Mouse (Mus musculus): ENCODE results near the gene Prss32. TPM values are rescaled to one million over a fixed set of nuclear protein-coding genes. Genes with fewer than 3 reads are reported as not detected.
"Not testable (repeated sequence)": the region's sequence is repeated elsewhere in the genome, so short reads cannot be mapped to it uniquely, and the experiment has no call there.

Gene Prss32
- total and polyA plus RNA-seq, 2 experiments from 2014 or later: not detected

- no peaks in the 10 kb centered on the region for H3K27me3 ChIP-seq (ENCODE audit: control insufficient read depth, insufficient read depth, low read length)
- no peaks in the 10 kb centered on the region for H3K9me3 ChIP-seq (replicated peaks; ENCODE audit: control insufficient read depth, low read length)
- H3K27ac ChIP-seq (ENCODE audit: low read depth): no peak overlapping the region
- H3K4me3 ChIP-seq (ENCODE audit: low read depth, low read length): no peak overlapping the region
- DNase-seq (ENCODE audit: low spot score): peak; percentile 41
- no peaks in the 10 kb centered on the region for H3K36me3 ChIP-seq (replicated peaks; ENCODE audit: control insufficient read depth, insufficient read depth, low read length)
- H3K9ac ChIP-seq (replicated peaks; ENCODE audit: low read depth, low read length): no peak overlapping the region
- TF ChIP-seq CTCF (IDR thresholded peaks at IDR 0.05; ENCODE audit: low read depth) (peak; percentile 77), EP300 (IDR thresholded peaks at IDR 0.05; ENCODE audit: low read depth) (no peak)
- peak; percentile 63; the same call in 1 of the 2 replicates for ATAC-seq (ENCODE audit: insufficient read depth, low read depth)
- no peak overlapping the region for H3K4me2 ChIP-seq (ENCODE audit: low read depth, low read length)
- H3K4me1 ChIP-seq (ENCODE audit: control insufficient read depth, insufficient read depth): no peaks in the 10 kb centered on the region
- WGBS: 43% methylated on average over 8 of the region's 8 CpGs
Measured at GRCm38 (mm10) chr17:23873884-23874856, 30.5 kb downstream of the Prss32 start.

- ATAC-seq (ENCODE audit: insufficient read depth, low read depth) (no peak), DNase-seq (ENCODE audit: low spot score) (no peak)
- no peak overlapping the region for H3K4me3 ChIP-seq (ENCODE audit: low read depth, low read length)
Measured at GRCm38 (mm10) chr17:23876741-23877140, 33.1 kb downstream of the Prss32 start.

GRCm38 (mm10) chr17:23877166-23877565 lies 33.5 kb downstream of the Prss32 start:
- WGBS: 91% methylated on average over 2 of the region's 2 CpGs
- Histone ChIP-seq H3K9me3 (replicated peaks; ENCODE audit: control insufficient read depth, low read length) (no peaks in the 10 kb centered on the region), H3K36me3 (replicated peaks; ENCODE audit: control insufficient read depth, insufficient read depth, low read length) (no peaks in the 10 kb centered on the region), H3K4me2 (ENCODE audit: low read depth, low read length) (no peak overlapping the region), H3K27me3 (ENCODE audit: control insufficient read depth, insufficient read depth, low read length) (no peaks in the 10 kb centered on the region), H3K4me1 (ENCODE audit: control insufficient read depth, insufficient read depth) (no peaks in the 10 kb centered on the region), H3K27ac (ENCODE audit: low read depth) (no peak overlapping the region), H3K4me3 (ENCODE audit: low read depth, low read length) (no peak overlapping the region), H3K9ac (replicated peaks; ENCODE audit: low read depth, low read length) (no peak overlapping the region)
- no peak for TF ChIP-seq CTCF (IDR thresholded peaks at IDR 0.05; ENCODE audit: low read depth)
- no peak for TF ChIP-seq EP300 (IDR thresholded peaks at IDR 0.05; ENCODE audit: low read depth)
- ATAC-seq (ENCODE audit: insufficient read depth, low read depth) (no peak), DNase-seq (ENCODE audit: low spot score) (no peak)

More at GRCm38 (mm10) chr17:23876741-23877140, 33.1 kb downstream of the Prss32 start:
- H3K4me2 ChIP-seq (ENCODE audit: low read depth, low read length): no peak overlapping the region
- TF ChIP-seq CTCF (IDR thresholded peaks at IDR 0.05; ENCODE audit: low read depth) (no peak), EP300 (IDR thresholded peaks at IDR 0.05; ENCODE audit: low read depth) (no peak)
- WGBS: 49% methylated on average over 3 of the region's 3 CpGs
- no peaks in the 10 kb centered on the region for H3K27me3 ChIP-seq (ENCODE audit: control insufficient read depth, insufficient read depth, low read length)
- no peaks in the 10 kb centered on the region for H3K36me3 ChIP-seq (replicated peaks; ENCODE audit: control insufficient read depth, insufficient read depth, low read length)
- no peaks in the 10 kb centered on the region for H3K4me1 ChIP-seq (ENCODE audit: control insufficient read depth, insufficient read depth)
- H3K9me3 ChIP-seq (replicated peaks; ENCODE audit: control insufficient read depth, low read length): no peaks in the 10 kb centered on the region
- no peak overlapping the region for H3K27ac ChIP-seq (ENCODE audit: low read depth)
- no peak overlapping the region for H3K9ac ChIP-seq (replicated peaks; ENCODE audit: low read depth, low read length)

GRCm38 (mm10) chr17:23880576-23880975 lies 36.9 kb downstream of the Prss32 start, which contains the start of the genes Dcpp1 and Dcpp2:
Gene Dcpp1 (plus strand): TSS chr17:23880876.
Gene Dcpp2 (plus strand): TSS chr17:23880880.
- WGBS: 39% methylated on average over 4 of the region's 4 CpGs

More at GRCm38 (mm10) chr17:23880576-23880975, 36.9 kb downstream of the Prss32 start, which contains the start of the genes Dcpp1 and Dcpp2:
- not testable (repeated sequence) for H3K4me3 ChIP-seq (ENCODE audit: low read depth, low read length); H3K9ac ChIP-seq (replicated peaks; ENCODE audit: low read depth, low read length); H3K27me3 ChIP-seq (ENCODE audit: control insufficient read depth, insufficient read depth, low read length); ATAC-seq (ENCODE audit: insufficient read depth, low read depth); H3K36me3 ChIP-seq (replicated peaks; ENCODE audit: control insufficient read depth, insufficient read depth, low read length); H3K9me3 ChIP-seq (replicated peaks; ENCODE audit: control insufficient read depth, low read length); H3K27ac ChIP-seq (ENCODE audit: low read depth); DNase-seq (ENCODE audit: low spot score); H3K4me2 ChIP-seq (ENCODE audit: low read depth, low read length); H3K4me1 ChIP-seq (ENCODE audit: control insufficient read depth, insufficient read depth)

Small RNA genes within 50 kb of the gene (microRNA-seq; reads per million reads assigned to microRNA genes)
- 1.1 reads per million for gene Mir5125

Other genes starting within 250 kb of the Prss32 start
- gene Zfp13, start 244.4 kb upstream of the Prss32 start, total RNA-seq (2014; rRNA removed; ENCODE audit: low replicate concordance): 17.9 and 18.5 TPM in 2 replicates
- gene Zfp13, start 244.4 kb upstream of the Prss32 start, polyA plus RNA-seq (2015; fragmentation: Nextera tagmentation; extraction: Ambion mirVana): 5.3 and 6.4 TPM in 2 replicates
- not detected in 2 replicates for gene Zscan10, start 243.0 kb upstream of the Prss32 start, total RNA-seq (2014; rRNA removed; ENCODE audit: low replicate concordance)
- not detected in 2 replicates for gene Zscan10, start 243.0 kb upstream of the Prss32 start, polyA plus RNA-seq (2015; fragmentation: Nextera tagmentation; extraction: Ambion mirVana)
- 0.19 and 0.88 TPM in 2 replicates for gene Mmp25, start 198.6 kb upstream of the Prss32 start, total RNA-seq (2014; rRNA removed; ENCODE audit: low replicate concordance)
- gene Mmp25, start 198.6 kb upstream of the Prss32 start, polyA plus RNA-seq (2015; fragmentation: Nextera tagmentation; extraction: Ambion mirVana): 0.15 and 0.25 TPM in 2 replicates
- not detected in 2 replicates for gene Bicdl2, start 183.3 kb upstream of the Prss32 start, total RNA-seq (2014; rRNA removed; ENCODE audit: low replicate concordance)
- gene Bicdl2, start 183.3 kb upstream of the Prss32 start, polyA plus RNA-seq (2015; fragmentation: Nextera tagmentation; extraction: Ambion mirVana): 0.05 and 0.10 TPM in 2 replicates
- gene Hcfc1r1, start 170.3 kb upstream of the Prss32 start, total RNA-seq (2014; rRNA removed; ENCODE audit: low replicate concordance): 214 and 322 TPM in 2 replicates
- 328 and 348 TPM in 2 replicates for gene Hcfc1r1, start 170.3 kb upstream of the Prss32 start, polyA plus RNA-seq (2015; fragmentation: Nextera tagmentation; extraction: Ambion mirVana)
- 22.4 and 35.2 TPM in 2 replicates for gene Thoc6, start 170.0 kb upstream of the Prss32 start, total RNA-seq (2014; rRNA removed; ENCODE audit: low replicate concordance)
- 22.1 and 23.2 TPM in 2 replicates for gene Thoc6, start 170.0 kb upstream of the Prss32 start, polyA plus RNA-seq (2015; fragmentation: Nextera tagmentation; extraction: Ambion mirVana)
- gene Tnfrsf12a, start 166.4 kb upstream of the Prss32 start, total RNA-seq (2014; rRNA removed; ENCODE audit: low replicate concordance): 275 and 286 TPM in 2 replicates
- 121 and 160 TPM in 2 replicates for gene Tnfrsf12a, start 166.4 kb upstream of the Prss32 start, polyA plus RNA-seq (2015; fragmentation: Nextera tagmentation; extraction: Ambion mirVana)
- gene Cldn6, start 164.6 kb upstream of the Prss32 start, total RNA-seq (2014; rRNA removed; ENCODE audit: low replicate concordance): not detected in 2 replicates
- gene Cldn6, start 164.6 kb upstream of the Prss32 start, polyA plus RNA-seq (2015; fragmentation: Nextera tagmentation; extraction: Ambion mirVana): not detected in 2 replicates
- not detected in 2 replicates for gene Cldn9, start 159.8 kb upstream of the Prss32 start, total RNA-seq (2014; rRNA removed; ENCODE audit: low replicate concordance)
- not detected in 2 replicates for gene Cldn9, start 159.8 kb upstream of the Prss32 start, polyA plus RNA-seq (2015; fragmentation: Nextera tagmentation; extraction: Ambion mirVana)
- not detected in 2 replicates for gene 1520401A03Rik, start 121.1 kb upstream of the Prss32 start, total RNA-seq (2014; rRNA removed; ENCODE audit: low replicate concordance)
- gene 1520401A03Rik, start 121.1 kb upstream of the Prss32 start, polyA plus RNA-seq (2015; fragmentation: Nextera tagmentation; extraction: Ambion mirVana): not detected in 2 replicates
- gene Pkmyt1, start 117.5 kb upstream of the Prss32 start, total RNA-seq (2014; rRNA removed; ENCODE audit: low replicate concordance): 18.2 and 21.7 TPM in 2 replicates
- 8.6 and 9.0 TPM in 2 replicates for gene Pkmyt1, start 117.5 kb upstream of the Prss32 start, polyA plus RNA-seq (2015; fragmentation: Nextera tagmentation; extraction: Ambion mirVana)
- 21.7 and 28.7 TPM in 2 replicates for gene Paqr4, start 103.0 kb upstream of the Prss32 start, total RNA-seq (2014; rRNA removed; ENCODE audit: low replicate concordance)
- gene Paqr4, start 103.0 kb upstream of the Prss32 start, polyA plus RNA-seq (2015; fragmentation: Nextera tagmentation; extraction: Ambion mirVana): 13.6 and 15.8 TPM in 2 replicates
- 0.97 TPM in 1 of 2 replicates, not detected in the other for gene Kremen2, start 98.0 kb upstream of the Prss32 start, total RNA-seq (2014; rRNA removed; ENCODE audit: low replicate concordance)
- gene Kremen2, start 98.0 kb upstream of the Prss32 start, polyA plus RNA-seq (2015; fragmentation: Nextera tagmentation; extraction: Ambion mirVana): not detected in 2 replicates
- 54.5 and 72.2 TPM in 2 replicates for gene Flywch1, start 72.3 kb upstream of the Prss32 start, total RNA-seq (2014; rRNA removed; ENCODE audit: low replicate concordance)
- gene Flywch1, start 72.3 kb upstream of the Prss32 start, polyA plus RNA-seq (2015; fragmentation: Nextera tagmentation; extraction: Ambion mirVana): 32.4 and 34.8 TPM in 2 replicates
- 3.8 TPM in 1 of 2 replicates, not detected in the other for gene Flywch2, start 57.8 kb upstream of the Prss32 start, total RNA-seq (2014; rRNA removed; ENCODE audit: low replicate concordance)
- 4.5 and 4.9 TPM in 2 replicates for gene Flywch2, start 57.8 kb upstream of the Prss32 start, polyA plus RNA-seq (2015; fragmentation: Nextera tagmentation; extraction: Ambion mirVana)
- 72.8 and 85.9 TPM in 2 replicates for gene Srrm2, start 53.3 kb upstream of the Prss32 start, total RNA-seq (2014; rRNA removed; ENCODE audit: low replicate concordance)
- 184 and 196 TPM in 2 replicates for gene Srrm2, start 53.3 kb upstream of the Prss32 start, polyA plus RNA-seq (2015; fragmentation: Nextera tagmentation; extraction: Ambion mirVana)
- 767 and 972 TPM in 2 replicates for gene Elob, start 14.7 kb upstream of the Prss32 start, total RNA-seq (2014; rRNA removed; ENCODE audit: low replicate concordance)
- 1,036 and 1,119 TPM in 2 replicates for gene Elob, start 14.7 kb upstream of the Prss32 start, polyA plus RNA-seq (2015; fragmentation: Nextera tagmentation; extraction: Ambion mirVana)
- gene Prss33, start 7.8 kb upstream of the Prss32 start, total RNA-seq (2014; rRNA removed; ENCODE audit: low replicate concordance): not detected in 2 replicates
- not detected in 2 replicates for gene Prss33, start 7.8 kb upstream of the Prss32 start, polyA plus RNA-seq (2015; fragmentation: Nextera tagmentation; extraction: Ambion mirVana)
- gene Prss41, start 317 bp downstream of the Prss32 start, total RNA-seq (2014; rRNA removed; ENCODE audit: low replicate concordance): not detected in 2 replicates
- not detected in 2 replicates for gene Prss41, start 317 bp downstream of the Prss32 start, polyA plus RNA-seq (2015; fragmentation: Nextera tagmentation; extraction: Ambion mirVana)
- not detected in 2 replicates for gene Prss21, start 24.2 kb downstream of the Prss32 start, total RNA-seq (2014; rRNA removed; ENCODE audit: low replicate concordance)
- gene Prss21, start 24.2 kb downstream of the Prss32 start, polyA plus RNA-seq (2015; fragmentation: Nextera tagmentation; extraction: Ambion mirVana): not detected in 2 replicates
- not detected in 2 replicates for gene Dcpp1, start 37.0 kb downstream of the Prss32 start, total RNA-seq (2014; rRNA removed; ENCODE audit: low replicate concordance)
- gene Dcpp1, start 37.0 kb downstream of the Prss32 start, polyA plus RNA-seq (2015; fragmentation: Nextera tagmentation; extraction: Ambion mirVana): not detected in 2 replicates
- not detected in 2 replicates for gene Dcpp2, start 37.0 kb downstream of the Prss32 start, total RNA-seq (2014; rRNA removed; ENCODE audit: low replicate concordance)
- not detected in 2 replicates for gene Dcpp2, start 37.0 kb downstream of the Prss32 start, polyA plus RNA-seq (2015; fragmentation: Nextera tagmentation; extraction: Ambion mirVana)
- not detected in 2 replicates for gene Dcpp3, start 73.6 kb downstream of the Prss32 start, total RNA-seq (2014; rRNA removed; ENCODE audit: low replicate concordance)
- not detected in 2 replicates for gene Dcpp3, start 73.6 kb downstream of the Prss32 start, polyA plus RNA-seq (2015; fragmentation: Nextera tagmentation; extraction: Ambion mirVana)
- not detected in 2 replicates for gene Sbp, start 97.8 kb downstream of the Prss32 start, total RNA-seq (2014; rRNA removed; ENCODE audit: low replicate concordance)
- gene Sbp, start 97.8 kb downstream of the Prss32 start, polyA plus RNA-seq (2015; fragmentation: Nextera tagmentation; extraction: Ambion mirVana): not detected in 2 replicates
- gene Sbpl, start 111.4 kb downstream of the Prss32 start, total RNA-seq (2014; rRNA removed; ENCODE audit: low replicate concordance): not detected in 2 replicates
- gene Sbpl, start 111.4 kb downstream of the Prss32 start, polyA plus RNA-seq (2015; fragmentation: Nextera tagmentation; extraction: Ambion mirVana): not detected in 2 replicates
- not detected in 2 replicates for gene Prss30, start 136.7 kb downstream of the Prss32 start, total RNA-seq (2014; rRNA removed; ENCODE audit: low replicate concordance)
- gene Prss30, start 136.7 kb downstream of the Prss32 start, polyA plus RNA-seq (2015; fragmentation: Nextera tagmentation; extraction: Ambion mirVana): not detected in 2 replicates
- gene Prss22, start 154.2 kb downstream of the Prss32 start, total RNA-seq (2014; rRNA removed; ENCODE audit: low replicate concordance): 0.15 TPM in 1 of 2 replicates, not detected in the other
- not detected in 2 replicates for gene Prss22, start 154.2 kb downstream of the Prss32 start, polyA plus RNA-seq (2015; fragmentation: Nextera tagmentation; extraction: Ambion mirVana)
- 0.99 and 1.1 TPM in 2 replicates for gene Prss27, start 194.3 kb downstream of the Prss32 start, total RNA-seq (2014; rRNA removed; ENCODE audit: low replicate concordance)
- gene Prss27, start 194.3 kb downstream of the Prss32 start, polyA plus RNA-seq (2015; fragmentation: Nextera tagmentation; extraction: Ambion mirVana): not detected in 2 replicates
- 34.1 and 39.5 TPM in 2 replicates for gene Kctd5, start 229.6 kb downstream of the Prss32 start, total RNA-seq (2014; rRNA removed; ENCODE audit: low replicate concordance)
- 23.2 and 23.9 TPM in 2 replicates for gene Kctd5, start 229.6 kb downstream of the Prss32 start, polyA plus RNA-seq (2015; fragmentation: Nextera tagmentation; extraction: Ambion mirVana)